Mouse (Mus musculus) layer of hippocampus, postnatal 25 days (tissue): ENCODE data around the gene Ifnz. TPM values are rescaled to one million over a fixed set of nuclear protein-coding genes. Genes with fewer than 3 reads are reported as not detected.
"Not testable (repeated sequence)": the region's sequence is repeated elsewhere in the genome, so short reads cannot be mapped to it uniquely, and the experiment has no call there.

Experiments
- DNase-seq, 2 experiments: peaks; one replicate each; pipeline ENCODE4 v3.0.0; 2022; ENCODE audit warnings: mixed read lengths in 2 of 2, low spot score in 1 of 2; ENCODE audit errors: extremely low spot score in 1 of 2
- total RNA-seq, 2 experiments: library from RNA; stranded (reverse); gene quantifications; 2 replicates each; pipeline ENCODE4 v1.2.3; 2021

Gene Ifnz
- total RNA-seq = not detected

GRCm38 (mm10) chr4:88781831-88782230 is at the start of gene Ifnz:
Ifnz (plus strand) TSS chr4:88782131.
- DNase-seq = not testable (repeated sequence)

- peak; percentile 36 to 76 for DNase-seq
Measured at GRCm38 (mm10) chr4:88738480-88738879, 43.5 kb upstream of the Ifnz start.

- no peak for DNase-seq
Measured at GRCm38 (mm10) chr4:88739036-88739435, 42.9 kb upstream of the Ifnz start.

- DNase-seq = no peak
Measured at GRCm38 (mm10) chr4:88741426-88741825, 40.5 kb upstream of the Ifnz start.

GRCm38 (mm10) chr4:88742771-88743371 is 39.1 kb upstream of the Ifnz start:
- DNase-seq = no peak

GRCm38 (mm10) chr4:88744207-88744606 is 37.7 kb upstream of the Ifnz start:
- no peak for DNase-seq

- DNase-seq = no peak
Measured at GRCm38 (mm10) chr4:88749926-88750325, 32.0 kb upstream of the Ifnz start.

GRCm38 (mm10) chr4:88754818-88755340 is 27.1 kb upstream of the Ifnz start, which contains the start of gene Gm13271:
Gm13271 (plus strand) TSS chr4:88754868.
- peak; percentile 64 to 77 for DNase-seq

- not testable (repeated sequence) for DNase-seq
Measured at GRCm38 (mm10) chr4:88756581-88757513, 25.1 kb upstream of the Ifnz start.

- DNase-seq = peak; percentile 81 to 99
Measured at GRCm38 (mm10) chr4:88757628-88758031, 24.3 kb upstream of the Ifnz start.

GRCm38 (mm10) chr4:88758751-88759150 is 23.2 kb upstream of the Ifnz start:
- not testable (repeated sequence) for DNase-seq

- peak; percentile 12 to 16 for DNase-seq
Measured at GRCm38 (mm10) chr4:88759610-88760268, 22.2 kb upstream of the Ifnz start, which contains the start of gene Gm13283. Gm13283 (plus strand) TSS chr4:88760119.

GRCm38 (mm10) chr4:88760431-88760830 is 21.5 kb upstream of the Ifnz start:
- peak; percentile 25 to 34 for DNase-seq

- peak; percentile 61 to 72 for DNase-seq
Measured at GRCm38 (mm10) chr4:88761776-88762175, 20.2 kb upstream of the Ifnz start.

GRCm38 (mm10) chr4:88762341-88762740 is 19.6 kb upstream of the Ifnz start:
- peak in 1 of 2 experiments; percentile 15 for DNase-seq

- peak; percentile 8 to 18 for DNase-seq
Measured at GRCm38 (mm10) chr4:88763384-88764018, 18.4 kb upstream of the Ifnz start.

GRCm38 (mm10) chr4:88773534-88773933 is 8.4 kb upstream of the Ifnz start, which contains the start of gene Gm13290:
Gm13290 (plus strand) TSS chr4:88773834.
- DNase-seq = not testable (repeated sequence)

- not testable (repeated sequence) for DNase-seq
Measured at GRCm38 (mm10) chr4:88776622-88777021, 5.3 kb upstream of the Ifnz start, which contains the start of gene Gm13289. Gm13289 (plus strand) TSS chr4:88776922.

GRCm38 (mm10) chr4:88779550-88779949 is 2.4 kb upstream of the Ifnz start, which contains the start of gene Gm13272:
Gm13272 (plus strand) TSS chr4:88779850.
- DNase-seq = not testable (repeated sequence)

GRCm38 (mm10) chr4:88780320-88780719 is 1.6 kb upstream of the Ifnz start:
- not testable (repeated sequence) for DNase-seq
